Mouse (Mus musculus) ES-E14 (cell line): ENCODE measurements around the gene Lpp. TPM values are rescaled to one million over a fixed set of nuclear protein-coding genes. Genes with fewer than 3 reads are reported as not detected.

Experiments
- DNase-seq: peaks from one replicate; pipeline ENCODE4 v3.0.0-alpha.2; 2013; ENCODE audit warnings: low read depth, low spot score
- H3K27ac ChIP-seq: 2 replicates; pipeline ENCODE4 v1.5.1; 2012; ENCODE audit warnings: low read depth, mild to moderate bottlenecking, low read length, moderate library complexity, mixed read lengths; ENCODE audit not compliant: poor library complexity, insufficient read depth, severe bottlenecking
- H3K36me3 ChIP-seq: 2 replicates; pipeline ENCODE4 v1.6.1; 2012; ENCODE audit warnings: mild to moderate bottlenecking, low read length, moderate library complexity, mixed read lengths; ENCODE audit not compliant: control insufficient read depth, poor library complexity, insufficient read depth, severe bottlenecking
- H3K4me1 ChIP-seq, 2 experiments: fragments of 150-350 bp in 1 of 2; sonication (generic) in 1 of 2; 2 replicates each; pipeline ENCODE4 v1.6.1; 2012; ENCODE audit warnings: low read length in 2 of 2, mild to moderate bottlenecking in 1 of 2, mixed read lengths in 1 of 2; ENCODE audit not compliant: control insufficient read depth in 2 of 2, insufficient read depth in 2 of 2, poor library complexity in 1 of 2
- H3K4me3 ChIP-seq, 2 experiments: fragments of 150-350 bp in 1 of 2; sonication (generic) in 1 of 2; 2 replicates each; pipeline ENCODE4 v1.5.1; 2012; ENCODE audit warnings: low read length in 2 of 2, low read depth in 1 of 2, mild to moderate bottlenecking in 1 of 2, mixed read lengths in 1 of 2; ENCODE audit not compliant: insufficient read depth in 1 of 2, poor library complexity in 1 of 2, severe bottlenecking in 1 of 2
- H3K9ac ChIP-seq: 2 replicates; pipeline ENCODE4 v1.6.1; 2012; ENCODE audit warnings: low read depth, mild to moderate bottlenecking, low read length, mixed read lengths; ENCODE audit not compliant: poor library complexity, insufficient read depth, severe bottlenecking
- H3K9me3 ChIP-seq: fragments of 150-350 bp; sonication (generic); 2 replicates; pipeline ENCODE4 v1.6.1; 2012; ENCODE audit warnings: low read depth, mild to moderate bottlenecking, low read length; ENCODE audit not compliant: control insufficient read depth, insufficient read depth
- CHD2 ChIP-seq: IDR thresholded peaks from 2 replicates; pipeline ENCODE4 v1.6.1; 2014; ENCODE audit warnings: mild to moderate bottlenecking, low read depth, low read length, inconsistent platforms
- HCFC1 ChIP-seq: IDR thresholded peaks from 2 replicates; pipeline ENCODE4 v1.6.1; 2012; ENCODE audit warnings: low read length, inconsistent platforms, borderline replicate concordance; ENCODE audit not compliant: insufficient read depth
- MAFK ChIP-seq: IDR thresholded peaks from 2 replicates; pipeline ENCODE4 v1.6.1; 2014; ENCODE audit warnings: mild to moderate bottlenecking, low read depth, low read length, inconsistent platforms; ENCODE audit not compliant: insufficient read depth
- ZC3H11A ChIP-seq: IDR thresholded peaks from 2 replicates; pipeline ENCODE4 v1.6.1; 2012; ENCODE audit warnings: low read depth, mild to moderate bottlenecking, inconsistent platforms, low read length, borderline replicate concordance
- ZNF384 ChIP-seq: IDR thresholded peaks from 2 replicates; pipeline ENCODE4 v1.6.1; 2012; ENCODE audit warnings: low read depth, low read length, inconsistent platforms
- in situ Hi-C, 2 experiments: fragments of 600-800 bp; cut with MboI; formaldehyde crosslinking; loops; one replicate each; pipeline ENCODE4 v1.15.1; 2025; ENCODE audit warnings: low sequenced_read_pairs in 2 of 2, inconsistent platforms in 1 of 2; ENCODE audit not compliant: unreplicated experiment in 2 of 2
- total RNA-seq: library from RNA; depleted of rRNA; stranded (reverse); fragments of 300-350 nt; gene quantifications from 2 replicates; pipeline ENCODE4 v1.2.3, GENCODE M21; 2012

Gene Lpp
- total RNA-seq, 1 experiment: 31.4 TPM

GRCm38 (mm10) chr16:24704215-24704614, 310.9 kb downstream of the Lpp start:
- no peaks in the 10 kb centered on the region for H3K9me3 ChIP-seq
- no peak overlapping the region for H3K27ac ChIP-seq
- no peak for DNase-seq
- no peaks in the 10 kb centered on the region for H3K4me1 ChIP-seq
- no peak overlapping the region for H3K9ac ChIP-seq
- TF ChIP-seq CHD2 (no peak), ZC3H11A (no peak), MAFK (no peak)
- in situ Hi-C loops: no loop called here
- no peaks in the 10 kb centered on the region for H3K36me3 ChIP-seq
- no peak overlapping the region for H3K4me3 ChIP-seq

GRCm38 (mm10) chr16:24723641-24724040, 330.3 kb downstream of the Lpp start:
- Histone ChIP-seq H3K9me3 (no peaks in the 10 kb centered on the region), H3K36me3 (no peaks in the 10 kb centered on the region), H3K9ac (no peak overlapping the region), H3K27ac (no peak overlapping the region), H3K4me3 (no peak overlapping the region), H3K4me1 (no peaks in the 10 kb centered on the region)
- in situ Hi-C loops: no loop called here
- no peak for DNase-seq
- TF ChIP-seq CHD2: no peak
- no peak for TF ChIP-seq MAFK
- TF ChIP-seq HCFC1: no peak
- TF ChIP-seq ZC3H11A: no peak
- no peak for TF ChIP-seq ZNF384

GRCm38 (mm10) chr16:24732751-24733150, 339.4 kb downstream of the Lpp start:
- DNase-seq: no peak
- no peak overlapping the region for H3K27ac ChIP-seq
- no peaks in the 10 kb centered on the region for H3K36me3 ChIP-seq
- no peak overlapping the region for H3K4me3 ChIP-seq
- no peak for TF ChIP-seq ZNF384
- no peak for TF ChIP-seq HCFC1
- no peak for TF ChIP-seq CHD2
- no peak for TF ChIP-seq MAFK
- TF ChIP-seq ZC3H11A: no peak
- no peaks in the 10 kb centered on the region for H3K9me3 ChIP-seq
- no peak overlapping the region for H3K9ac ChIP-seq
- no peaks in the 10 kb centered on the region for H3K4me1 ChIP-seq
- in situ Hi-C loops: no loop called here

GRCm38 (mm10) chr16:24733321-24733720, 340.0 kb downstream of the Lpp start:
- H3K9me3 ChIP-seq: no peaks in the 10 kb centered on the region
- no peak for DNase-seq
- H3K4me3 ChIP-seq: no peak overlapping the region
- H3K4me1 ChIP-seq: no peaks in the 10 kb centered on the region
- TF ChIP-seq MAFK (no peak), ZC3H11A (no peak), HCFC1 (no peak), ZNF384 (no peak), CHD2 (no peak)
- H3K9ac ChIP-seq: no peak overlapping the region
- in situ Hi-C loops: no loop called here
- no peaks in the 10 kb centered on the region for H3K36me3 ChIP-seq
- no peak overlapping the region for H3K27ac ChIP-seq

- no peak for TF ChIP-seq HCFC1
- TF ChIP-seq CHD2: no peak
- no peak for TF ChIP-seq MAFK
- no peak for TF ChIP-seq ZC3H11A
- TF ChIP-seq ZNF384: no peak
- no peak overlapping the region for H3K27ac ChIP-seq
- H3K4me1 ChIP-seq: no peaks in the 10 kb centered on the region
- no peak overlapping the region for H3K4me3 ChIP-seq
- no peaks in the 10 kb centered on the region for H3K9me3 ChIP-seq
- in situ Hi-C loops: no loop called here
- DNase-seq: no peak
- H3K9ac ChIP-seq: no peak overlapping the region
- H3K36me3 ChIP-seq: no peaks in the 10 kb centered on the region
Observed at GRCm38 (mm10) chr16:24735754-24736153, 342.4 kb downstream of the Lpp start.
